Mouse (Mus musculus) layer of hippocampus, adult 11-12 months (tissue): Measurements from ENCODE around the gene Pigv.
A peak's percentile ranks its signal among the peaks of the same experiment; 100 is the strongest.
"Not testable (repeated sequence)": the region's sequence is repeated elsewhere in the genome, so short reads cannot be mapped to it uniquely, and the experiment has no call there.

ENCODE experiments used
- DNase-seq: peaks from one replicate; pipeline ENCODE4 v3.0.0; 2022; ENCODE audit warnings: low spot score

Pigv gene

DNA sequence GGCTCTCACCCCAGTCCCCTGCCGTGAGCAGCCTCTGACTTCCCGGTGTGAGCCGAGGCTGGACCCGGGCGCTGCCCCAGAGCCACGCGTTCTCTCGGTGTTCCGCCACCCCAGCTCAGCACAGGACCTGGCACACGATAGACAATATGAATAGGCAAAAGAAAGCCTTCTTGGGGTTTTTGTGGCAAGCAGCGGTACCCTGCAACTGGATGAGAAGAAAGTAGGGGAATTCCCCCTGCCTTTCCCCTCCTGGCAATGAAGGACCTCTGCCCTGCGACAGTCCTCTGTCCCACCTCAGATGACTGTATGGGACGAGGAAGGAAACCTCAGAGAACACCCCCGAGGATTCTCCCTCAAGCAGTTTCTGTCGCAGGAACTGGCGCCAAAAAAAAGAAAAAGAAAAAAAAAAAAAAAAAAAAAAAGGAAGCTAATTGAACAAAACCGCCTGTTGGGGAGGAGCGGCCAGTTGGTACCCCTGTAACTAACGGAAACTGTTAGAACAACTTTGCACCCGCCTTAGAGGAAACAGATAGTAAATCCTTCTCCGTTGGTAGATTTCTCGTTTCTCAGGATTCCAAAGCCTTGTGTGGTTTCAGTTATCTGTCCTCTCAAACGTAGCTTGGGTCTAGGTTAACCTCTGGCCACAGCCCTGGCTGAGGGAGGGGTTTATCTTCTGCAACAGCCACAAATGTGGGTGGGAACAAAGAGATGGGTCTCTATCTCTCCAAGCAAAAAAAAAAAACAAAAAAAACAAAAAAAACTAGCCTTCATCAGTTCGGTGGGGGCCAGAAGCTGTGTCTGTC lies 599 bp upstream of the Pigv start:
- peak; percentile 50 for DNase-seq

DNA sequence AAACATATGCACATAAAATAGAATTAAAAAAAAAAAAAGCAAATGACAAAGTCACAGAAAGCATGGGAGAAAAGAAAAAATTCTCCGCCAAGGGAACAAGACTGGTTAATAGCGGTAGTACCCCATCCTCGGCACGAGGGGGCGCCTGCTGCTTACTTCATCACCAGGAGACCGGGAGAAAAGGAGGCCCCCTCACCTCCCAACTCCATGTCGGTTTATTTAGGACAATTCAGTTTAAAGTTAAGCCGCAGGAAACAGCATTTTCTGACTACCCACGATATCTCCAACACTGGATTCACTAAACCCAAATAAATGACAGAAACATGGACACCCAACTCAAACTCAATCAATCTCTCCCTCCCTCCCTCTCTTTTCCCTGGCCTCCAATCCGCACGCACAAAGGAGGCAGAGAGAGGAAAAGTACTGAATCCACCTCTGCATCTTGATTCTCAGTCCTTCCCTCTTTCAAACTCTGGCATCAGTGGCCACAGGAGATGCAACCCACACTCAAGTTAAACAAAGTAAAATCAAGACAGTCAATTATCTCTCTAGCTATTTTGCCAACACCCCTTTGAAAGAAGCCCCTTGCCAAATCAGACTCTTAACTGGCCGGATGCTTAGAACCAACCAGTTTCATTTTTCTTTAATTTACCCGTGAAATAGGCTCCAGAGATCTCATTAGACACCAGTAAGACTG lies 1.1 kb downstream of the Pigv start:
- DNase-seq, result peak; percentile 90

DNA sequence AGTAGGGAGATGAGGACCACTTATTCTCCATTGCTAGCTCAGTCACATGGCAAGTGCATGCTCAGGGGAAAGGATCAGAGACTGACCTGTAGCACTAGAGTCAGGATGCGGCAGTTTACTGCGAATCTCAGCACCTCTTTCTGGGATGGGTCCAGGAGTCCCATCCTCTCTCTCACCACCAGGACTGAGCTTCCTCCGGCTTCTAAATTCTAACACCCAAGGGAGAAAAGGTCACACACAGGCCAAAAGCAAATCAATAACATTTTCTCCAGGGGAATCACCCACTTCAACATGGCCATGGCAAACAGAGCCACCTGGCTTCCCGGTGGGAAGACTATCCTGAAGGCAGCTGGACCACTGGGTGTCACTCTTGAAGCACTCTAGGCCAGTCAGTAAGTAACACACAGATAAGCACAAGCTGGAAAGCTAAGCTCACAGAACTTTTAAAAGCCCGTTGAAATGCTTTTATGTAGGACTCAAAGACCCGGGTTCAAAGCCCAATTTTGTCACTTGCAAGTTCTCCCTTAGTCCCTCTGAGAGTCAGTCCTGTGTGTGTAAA lies 2.7 kb downstream of the Pigv start:
- DNase-seq, result no peak

DNA sequence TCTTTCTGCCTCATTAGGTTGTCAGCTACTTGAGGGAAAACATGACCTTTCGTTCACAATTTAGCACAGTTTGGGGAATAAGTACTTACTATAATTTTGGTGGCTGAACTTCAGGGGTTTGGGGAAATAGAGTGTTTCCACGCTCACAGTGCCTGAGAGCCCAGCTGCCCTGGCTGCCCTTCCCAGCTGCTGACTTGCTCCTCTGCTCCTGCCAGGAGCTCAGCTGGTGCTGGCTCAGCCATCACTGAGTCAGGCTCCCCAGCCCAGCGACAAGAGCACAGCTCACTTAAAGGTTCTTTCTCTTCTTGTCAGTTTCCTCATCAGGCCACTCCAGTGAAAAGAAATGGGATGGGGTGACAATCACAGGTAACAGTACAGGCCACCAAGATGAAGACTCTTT lies 3.9 kb downstream of the Pigv start:
- DNase-seq, result no peak

- DNase-seq, result no peak
These were observed 6.2 kb downstream of the Pigv start for GRCm38 (mm10) chr4:133666199-133666598.

DNA sequence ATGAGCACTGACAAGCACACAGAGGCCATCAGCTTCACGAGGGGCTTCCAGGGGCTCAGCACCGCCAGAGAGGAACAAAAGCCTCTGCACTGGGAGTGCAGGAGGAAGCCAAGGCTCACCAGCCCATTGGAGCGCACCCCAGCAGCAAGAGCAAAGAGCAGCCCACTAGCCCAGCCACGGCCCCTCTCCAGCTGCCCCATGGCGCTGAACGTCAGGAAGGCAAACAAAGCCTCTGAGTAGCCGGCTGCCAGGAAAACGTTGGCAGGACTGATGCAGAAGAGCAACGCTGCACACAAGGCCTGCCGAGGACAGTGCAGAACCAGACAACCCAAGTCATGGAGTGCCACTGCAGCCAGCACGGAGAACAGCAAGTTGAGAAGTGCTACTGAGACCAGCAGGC lies 7.3 kb downstream of the Pigv start:
- no peak for DNase-seq

- no peak for DNase-seq
These were observed 9.5 kb downstream of the Pigv start for GRCm38 (mm10) chr4:133662945-133663344.

DNA sequence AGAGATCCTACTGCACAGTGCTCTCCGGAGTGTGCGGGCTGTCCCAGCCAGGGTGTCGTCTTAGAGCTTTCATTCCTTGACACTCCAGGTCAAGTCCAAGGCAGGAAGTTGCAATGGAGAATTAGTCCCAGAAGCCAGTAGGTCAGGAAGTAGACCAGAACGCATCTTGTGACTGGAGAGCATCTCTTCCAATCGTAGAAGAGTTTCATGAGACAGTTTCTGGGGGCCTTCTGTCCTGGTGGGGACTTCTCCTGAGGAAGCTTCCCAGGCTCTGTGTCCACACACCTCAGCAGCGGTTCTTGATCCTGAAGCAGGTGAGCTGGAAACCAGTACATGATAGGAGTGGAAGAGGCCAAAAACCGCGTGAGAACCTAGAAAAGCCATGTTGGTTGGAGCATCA lies 10.0 kb downstream of the Pigv start:
- DNase-seq, result no peak

- DNase-seq, result peak; percentile 85
These were observed 12.0 kb downstream of the Pigv start for GRCm38 (mm10) chr4:133660193-133661155.

DNA sequence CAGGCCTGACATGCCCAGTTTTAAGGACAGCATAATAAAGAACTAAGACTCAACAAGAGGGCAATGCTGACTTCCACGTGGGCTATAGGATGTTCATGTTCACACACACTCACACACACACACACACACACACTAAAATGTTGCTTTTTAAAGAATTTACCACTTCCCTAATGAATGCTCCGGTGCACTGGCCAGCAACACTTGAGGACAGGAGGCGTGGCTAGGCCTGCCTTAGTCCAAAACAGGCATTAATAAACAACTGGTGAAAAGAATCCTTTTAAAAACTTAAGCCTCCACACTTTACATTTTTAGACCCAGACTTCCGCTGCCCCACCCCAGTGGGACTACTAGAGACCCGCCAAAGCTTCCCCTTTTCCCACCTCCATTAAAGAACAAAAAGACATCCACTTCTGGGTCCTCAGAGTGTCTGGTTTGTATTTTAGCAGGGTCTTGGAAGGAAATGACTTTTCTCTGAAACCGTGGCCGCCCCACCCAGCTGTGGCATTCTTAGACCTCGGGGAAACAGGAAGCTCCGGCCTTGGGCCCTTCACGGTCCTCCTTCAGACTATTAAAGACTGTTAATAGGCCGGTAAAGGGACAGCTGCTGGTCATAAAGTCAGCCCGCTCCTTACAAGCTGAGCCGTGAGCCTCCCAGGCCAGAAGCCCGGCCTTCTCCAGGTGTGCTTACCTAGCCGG lies 12.8 kb downstream of the Pigv start:
- peak; percentile 63 for DNase-seq

GRCm38 (mm10) chr4:133658729-133659128 lies 13.7 kb downstream of the Pigv start:
- DNase-seq, result no peak

GRCm38 (mm10) chr4:133657829-133658458 lies 14.5 kb downstream of the Pigv start:
- no peak for DNase-seq

GRCm38 (mm10) chr4:133656997-133657396 lies 15.4 kb downstream of the Pigv start:
- no peak for DNase-seq

GRCm38 (mm10) chr4:133656294-133656693 lies 16.2 kb downstream of the Pigv start:
- DNase-seq, result no peak

DNA sequence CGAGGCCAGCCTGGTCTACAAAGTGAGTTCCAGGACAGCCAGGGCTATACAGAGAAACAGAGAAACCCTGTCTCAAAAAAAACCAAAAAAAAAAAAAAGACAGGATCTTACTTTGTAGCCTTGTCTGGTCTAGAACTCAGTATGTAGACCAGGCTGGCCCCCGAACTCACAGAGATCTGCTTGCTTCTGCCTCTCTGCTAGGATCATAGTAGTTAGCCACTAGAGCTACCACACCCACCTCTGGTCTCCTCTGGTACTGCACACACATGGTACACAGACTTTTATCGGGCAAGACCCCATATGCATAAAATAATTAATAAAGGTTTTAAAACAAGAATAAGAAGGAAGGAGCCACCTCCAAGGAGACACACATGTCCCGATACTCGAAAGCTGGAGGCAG lies 18.4 kb downstream of the Pigv start:
- not testable (repeated sequence) for DNase-seq

DNA sequence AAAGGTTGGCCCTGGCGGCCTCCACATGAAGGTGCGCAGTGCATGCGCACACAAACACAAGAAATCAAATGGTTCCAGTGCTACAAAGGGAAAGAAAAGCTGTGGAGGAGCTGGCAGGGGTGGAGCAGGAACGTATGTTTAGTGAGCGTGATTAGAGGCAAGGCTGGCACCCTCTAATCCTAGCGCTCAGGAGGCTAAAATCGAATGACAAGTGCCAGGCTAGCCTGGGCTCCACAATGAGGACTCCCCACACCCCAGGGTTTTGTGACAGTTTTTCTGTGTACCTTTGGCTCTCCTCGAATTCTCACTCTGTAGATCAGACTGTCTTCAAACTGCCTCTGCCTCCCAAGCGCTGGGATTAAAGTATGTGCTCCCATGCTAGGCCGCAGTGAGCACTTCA lies 19.7 kb downstream of the Pigv start:
- DNase-seq, result no peak

DNA sequence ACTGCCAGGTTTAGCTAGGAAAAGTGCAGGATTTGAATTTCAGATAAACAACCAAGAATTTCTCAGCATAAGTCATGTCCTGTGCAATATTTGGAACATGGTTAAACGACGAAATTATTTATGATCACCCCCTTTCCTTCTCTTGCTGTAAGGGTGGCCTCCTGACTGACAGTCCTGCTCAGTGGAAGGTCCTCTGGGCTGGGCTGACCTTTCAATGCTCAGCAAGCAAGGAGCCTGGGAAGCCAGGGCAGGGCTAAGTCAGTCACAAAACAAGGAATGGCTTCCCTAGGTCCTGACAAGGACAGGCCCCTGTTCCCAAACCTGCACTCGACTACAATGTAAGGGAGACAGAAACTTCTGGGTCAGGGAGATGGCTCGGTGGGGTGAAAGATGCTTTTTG lies 20.5 kb downstream of the Pigv start:
- DNase-seq, result no peak

GRCm38 (mm10) chr4:133651445-133651844 lies 21.0 kb downstream of the Pigv start:
- DNase-seq, result no peak

GRCm38 (mm10) chr4:133649989-133650699 lies 22.3 kb downstream of the Pigv start, which contains the start of gene Zdhhc18:
Zdhhc18 (minus strand) TSS chr4:133650154.
- peak; percentile 84 for DNase-seq

- not testable (repeated sequence) for DNase-seq
These were observed 23.0 kb downstream of the Pigv start for GRCm38 (mm10) chr4:133649464-133649863.
